ENCODE assay signal across 11 mouse cellular contexts in the genomic region with DNA sequence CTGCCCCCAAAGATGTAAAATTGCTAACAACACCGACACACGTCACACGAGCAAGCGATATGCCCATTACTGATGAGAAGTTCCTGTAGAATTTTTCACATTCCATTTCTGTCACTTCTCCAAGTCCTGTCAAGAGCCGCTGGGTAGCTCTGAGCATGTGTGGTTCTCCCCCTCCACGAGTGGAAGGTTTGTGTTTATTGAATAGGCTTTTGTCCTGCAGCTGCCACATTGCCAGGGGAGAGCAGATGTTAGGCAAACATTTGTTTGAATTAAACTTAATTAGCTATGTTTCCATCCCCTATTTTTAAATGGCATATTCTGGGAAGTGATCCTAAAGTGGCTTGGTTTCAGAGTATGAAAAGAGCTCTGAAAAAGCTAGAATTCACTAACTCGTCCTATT.
DNase-seq lines count a peak whose midpoint lies in the region; ATAC-seq and TF ChIP-seq lines count a peak whose summit lies in the region.
"Had no signal": no experiment of that assay in that cellular context is flagged by ENCODE, and none has a peak within 500 bp of the region (broad histone marks: within the 10 kb centered on the region; RNA-seq: fewer than 3 reads in every experiment).

No protein-coding gene starts in this region.

- peak overlapping the region; percentile 13; the same call in 1 of the 2 replicates for H3K27ac ChIP-seq in limb, embryonic 14.5 days (replicated peaks; ENCODE audit: low read depth, low read length)
- no peak overlapping the region for H3K27ac ChIP-seq in limb, embryonic 10.5 days
- H3K27ac ChIP-seq in forebrain, postnatal 0 days (ENCODE audit: low read depth, low read length), result no peak overlapping the region
- H3K27ac ChIP-seq: liver, embryonic 14.5 days had no signal

- no peak overlapping the region for H3K9ac ChIP-seq in limb, embryonic 14.5 days (ENCODE audit: low read depth, low read length, severe bottlenecking)
- no peak overlapping the region for H3K9ac ChIP-seq in forebrain, postnatal 0 days
- H3K9ac ChIP-seq: liver, embryonic 14.5 days had no signal

- H3K4me1 ChIP-seq in limb, embryonic 14.5 days (ENCODE audit: control insufficient read depth, insufficient read depth, low read length), result no peaks in the 10 kb centered on the region
- no peaks in the 10 kb centered on the region for H3K4me1 ChIP-seq in limb, embryonic 10.5 days
- H3K4me1 ChIP-seq in forebrain, postnatal 0 days (ENCODE audit: insufficient read depth), result no peaks in the 10 kb centered on the region

- TF ChIP-seq POLR2A in limb, embryonic 14.5 days (IDR thresholded peaks at IDR 0.05; ENCODE audit: borderline replicate concordance, extremely low read depth, insufficient read depth, insufficient read length), result no peak

- 0 out of 2 replicates have a peak, but pooled peaks have one; percentile 9 for ATAC-seq in limb, embryonic 14.5 days (ENCODE audit: low FRiP score, low read depth)
- peak; percentile 85 for ATAC-seq in forebrain, postnatal 0 days

- H3K9me3 ChIP-seq in limb, embryonic 14.5 days (ENCODE audit: control insufficient read depth, low read length), result no peaks in the 10 kb centered on the region
- H3K9me3 ChIP-seq in limb, embryonic 10.5 days (replicated peaks), result no peaks in the 10 kb centered on the region
- no peaks in the 10 kb centered on the region for H3K9me3 ChIP-seq in forebrain, postnatal 0 days (ENCODE audit: low read length)

- H3K4me2 ChIP-seq in limb, embryonic 14.5 days (replicated peaks; ENCODE audit: low read depth, low read length, severe bottlenecking), result no peak overlapping the region
- no peak overlapping the region for H3K4me2 ChIP-seq in forebrain, postnatal 0 days (ENCODE audit: low read depth)
- H3K4me2 ChIP-seq: heart, embryonic 11.5 days had no signal

- peak; percentile 20 for DNase-seq in limb, embryonic 14.5 days (ENCODE audit: low spot score)
- no peak for DNase-seq in limb, embryonic 10.5 days (ENCODE audit: low spot score)
- DNase-seq in Muller cell, postnatal 12 days (ENCODE audit: inconsistent ontology term), result peak; percentile 49
- DNase-seq in adipocyte (ENCODE audit: low spot score), result peak; percentile 34
- peak; percentile 63 for DNase-seq in forebrain, postnatal 0 days
- no peak for DNase-seq in cerebellum, postnatal 4 days (ENCODE audit: low spot score in 2 of 2)
- no peak for DNase-seq in right cerebral cortex, postnatal 25 days
- DNase-seq: cerebellum, postnatal 36 days; thymus, postnatal 4 days had no signal

- TF ChIP-seq CTCF in forebrain, postnatal 0 days (IDR thresholded peaks at IDR 0.05; ENCODE audit: low read depth), result no peak

- no peaks in the 10 kb centered on the region for H3K36me3 ChIP-seq in limb, embryonic 14.5 days (ENCODE audit: control insufficient read depth, insufficient read depth, low read length)
- peaks cover 3% of the 10 kb centered on the region; the same call in 1 of the 2 replicates for H3K36me3 ChIP-seq in limb, embryonic 10.5 days
- no peaks in the 10 kb centered on the region for H3K36me3 ChIP-seq in forebrain, postnatal 0 days (ENCODE audit: insufficient read depth)

- no peaks in the 10 kb centered on the region for H3K27me3 ChIP-seq in limb, embryonic 14.5 days (ENCODE audit: control insufficient read depth, insufficient read depth, low read length)
- H3K27me3 ChIP-seq in limb, embryonic 10.5 days (ENCODE audit: low read depth, poor library complexity, severe bottlenecking), result no peaks in the 10 kb centered on the region
- H3K27me3 ChIP-seq in forebrain, postnatal 0 days (ENCODE audit: insufficient read depth, low read length), result no peaks in the 10 kb centered on the region

- H3K4me3 ChIP-seq in limb, embryonic 14.5 days (replicated peaks; ENCODE audit: low read length), result no peak overlapping the region
- H3K4me3 ChIP-seq in limb, embryonic 10.5 days, result no peak overlapping the region
- H3K4me3 ChIP-seq in forebrain, postnatal 0 days (ENCODE audit: low read depth, low read length), result no peak overlapping the region

- 50% methylated on average over 7 of the region's 7 CpGs for WGBS in limb, embryonic 14.5 days
- 80% methylated on average over 7 of the region's 7 CpGs for WGBS in limb, embryonic 10.5 days
- 25% methylated on average over 7 of the region's 7 CpGs for WGBS in forebrain, postnatal 0 days

Comparison
In these comparisons a context has a peak if more than half of its experiments do, and no peak if none do; other contexts are left out.
1. DNase-seq: peak in limb, embryonic 14.5 days (single experiment), Muller cell, postnatal 12 days (single experiment), adipocyte (single experiment) and forebrain, postnatal 0 days (single experiment); none in limb, embryonic 10.5 days (single experiment), cerebellum, postnatal 4 days (0 of 2) and right cerebral cortex, postnatal 25 days (single experiment).